Mouse (Mus musculus): ENCODE data around the gene Gpd2.

Gene Gpd2

DNA sequence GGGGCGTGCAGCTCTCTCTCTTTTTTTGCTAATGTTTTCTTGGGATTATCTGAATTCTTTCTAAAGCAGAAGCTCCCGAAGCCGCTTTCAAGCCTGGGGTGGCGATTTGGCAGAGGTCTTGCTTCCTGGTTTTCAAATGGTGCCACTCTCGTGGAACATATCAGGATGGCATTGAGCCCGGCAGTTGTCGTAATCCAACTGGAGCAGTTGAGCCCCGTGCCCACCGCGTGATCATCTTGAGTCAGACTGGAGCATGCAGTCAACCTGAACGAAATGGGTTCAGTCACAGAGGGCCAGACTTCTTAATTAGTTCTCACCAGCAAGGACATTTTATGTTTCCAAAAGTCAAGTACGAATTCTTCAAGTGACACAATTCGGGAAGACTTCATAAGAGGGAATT lies 158.6 kb downstream of the Gpd2 start:
- no peak for DNase-seq

DNA sequence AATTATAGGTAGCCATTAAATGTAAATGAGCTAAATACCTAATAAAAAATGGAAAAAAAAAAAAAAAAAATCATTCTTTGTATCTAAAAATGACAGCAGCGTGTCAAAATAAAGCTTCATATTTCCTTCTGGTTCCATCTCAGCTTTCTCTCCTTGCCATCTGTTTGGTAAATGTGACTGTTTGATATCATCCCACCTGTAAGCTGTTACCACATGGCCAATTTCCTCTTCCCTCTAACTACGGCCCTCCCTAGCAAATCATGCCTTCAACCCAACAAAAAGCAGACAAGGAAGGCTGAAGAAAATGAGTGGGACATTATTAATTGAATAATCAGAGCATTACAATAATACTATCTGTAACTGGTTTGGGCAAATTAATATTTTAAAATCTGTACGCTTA lies 160.3 kb downstream of the Gpd2 start:
- DNase-seq, result no peak

DNA sequence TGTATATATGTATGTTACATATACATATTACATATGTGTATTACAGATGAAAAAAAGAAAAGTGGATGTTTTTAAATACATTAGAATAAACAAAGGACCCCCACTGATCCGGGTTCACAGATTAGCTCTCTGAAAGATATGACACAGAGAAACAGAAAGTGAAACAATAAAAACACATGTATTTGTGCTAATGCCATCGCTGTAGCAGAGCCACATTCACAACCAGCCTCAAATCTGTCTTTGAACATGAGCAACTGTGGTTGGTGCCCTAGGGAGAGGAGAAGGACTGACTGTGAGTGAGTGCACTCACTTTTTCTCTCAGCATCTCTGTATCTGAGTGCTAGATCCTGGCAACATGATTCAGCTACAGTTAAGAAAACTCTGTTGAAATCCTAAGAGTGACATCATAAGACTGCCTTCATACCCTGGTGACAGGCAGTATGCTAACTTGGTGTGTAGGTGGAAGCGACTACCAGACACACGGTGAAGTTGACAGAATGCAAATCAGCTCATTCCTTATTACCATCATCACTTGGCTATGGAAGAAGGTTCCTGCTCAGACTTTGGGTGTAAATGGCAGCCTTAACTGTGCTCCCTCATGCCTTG lies 170.1 kb downstream of the Gpd2 start:
- DNase-seq, result no peak

DNA sequence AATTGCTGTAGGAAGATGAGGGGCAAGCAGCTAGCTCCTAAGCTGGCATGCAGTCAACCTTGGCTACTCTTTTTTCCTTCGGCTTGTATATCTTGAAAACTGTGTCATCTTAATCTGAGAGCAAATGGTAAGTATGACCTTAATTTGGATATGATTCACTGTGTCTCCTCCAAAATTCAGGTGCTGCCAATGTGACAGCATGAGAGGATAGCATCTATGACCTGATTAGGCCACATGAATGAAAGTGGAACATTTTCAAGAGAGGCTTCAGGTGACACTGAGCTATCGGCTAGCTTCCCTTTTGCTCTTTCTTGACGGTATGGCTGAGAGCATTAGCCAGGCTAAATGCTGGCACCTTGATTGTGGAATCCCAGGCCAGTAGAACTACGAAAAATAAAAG lies 171.0 kb downstream of the Gpd2 start:
- no peak for DNase-seq

DNA sequence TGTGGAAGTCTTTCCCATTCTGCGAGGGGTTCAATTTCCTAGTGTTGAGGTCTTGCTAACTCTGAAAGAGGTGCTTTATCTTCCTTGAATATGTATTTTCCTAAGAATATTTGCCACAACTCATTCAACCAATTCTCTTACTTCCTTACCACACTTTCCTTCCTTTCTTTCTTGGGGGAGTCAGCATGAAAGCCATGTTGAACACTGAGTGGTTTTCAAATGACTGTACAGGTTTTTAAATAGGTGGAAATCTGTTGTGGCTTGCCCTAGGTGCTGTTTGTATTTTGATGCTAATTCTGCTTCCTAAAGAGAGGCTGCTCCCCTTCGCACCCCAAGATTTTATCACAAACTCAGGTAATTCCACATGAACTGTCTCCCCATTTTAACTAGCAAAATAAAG lies 174.1 kb downstream of the Gpd2 start:
- no peak for DNase-seq

DNA sequence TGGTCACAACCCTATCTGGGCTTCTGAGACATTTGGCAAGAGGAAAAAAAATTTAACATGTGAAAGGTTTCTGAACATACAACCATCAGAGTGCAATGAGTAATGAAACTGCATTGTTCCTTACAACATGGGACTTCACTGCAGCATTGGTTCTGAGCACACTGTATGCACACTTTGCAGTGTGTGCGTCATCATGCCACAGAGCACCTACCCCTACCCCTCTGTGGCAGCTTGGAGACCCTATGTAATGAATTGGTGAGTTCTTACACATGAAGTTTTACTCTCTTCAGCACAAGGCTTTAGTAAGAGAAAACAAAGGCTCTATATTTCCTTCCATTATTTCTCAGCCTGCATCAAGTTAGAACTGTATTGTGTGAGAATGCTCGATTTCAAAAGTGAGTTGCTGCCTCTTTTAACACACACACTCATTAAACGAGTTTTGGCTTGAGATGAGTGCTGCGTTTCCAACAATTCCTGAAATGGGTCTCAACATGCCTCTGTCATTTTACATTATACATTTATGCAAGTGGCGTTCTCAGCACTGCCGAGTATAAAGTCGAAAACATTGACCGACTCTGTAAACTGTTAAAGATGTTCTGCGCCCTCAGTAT lies 177.2 kb downstream of the Gpd2 start:
- no peak for DNase-seq

DNA sequence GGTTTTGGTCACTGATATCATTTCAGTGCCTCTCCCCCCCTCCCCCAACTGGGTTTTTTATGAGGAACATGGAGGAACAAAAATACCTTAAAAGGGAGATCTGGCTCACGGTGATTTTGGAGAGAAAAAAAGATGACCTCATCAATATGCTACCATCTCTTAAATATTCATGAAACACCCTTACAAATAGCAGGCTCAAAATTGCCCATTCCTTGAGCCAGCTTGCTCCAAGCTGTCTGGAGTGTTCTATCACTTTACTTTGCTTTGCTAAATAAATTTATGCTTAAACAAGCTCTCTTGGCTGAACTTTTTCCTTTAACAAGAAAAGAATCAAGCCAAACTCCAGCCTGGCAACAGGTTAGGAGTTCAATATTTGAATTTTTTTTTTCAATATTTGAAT lies 179.3 kb downstream of the Gpd2 start:
- DNase-seq, result no peak
